Mouse (Mus musculus): ENCODE results near the gene Lrrfip1.

- TF ChIP-seq CTCF (IDR thresholded peaks at IDR 0.05; ENCODE audit: low read depth) (no peak), EP300 (optimal IDR thresholded peaks at IDR 0.05) (no peak)
These were observed 63.8 kb downstream of the Lrrfip1 start for GRCm38 (mm10) chr1:91062363-91062762.

Data from stomach, postnatal 0 days (tissue).